Mouse (Mus musculus): ENCODE measurements around the gene Rhof. TPM values are rescaled to one million over a fixed set of nuclear protein-coding genes. Genes with fewer than 3 reads are reported as not detected.
"Not testable (repeated sequence)": the region's sequence is repeated elsewhere in the genome, so short reads cannot be mapped to it uniquely, and the experiment has no call there.

Gene Rhof
- total and polyA plus RNA-seq, 2 experiments from 2014 or later = 36.6 to 44.4 TPM

- H3K27ac ChIP-seq = no peak overlapping the region
- ATAC-seq (no peak), DNase-seq (ENCODE audit: low spot score) (no peak)
- 80% methylated on average over 3 of the region's 3 CpGs for WGBS
- no peak overlapping the region for H3K4me3 ChIP-seq (ENCODE audit: low read length)
- H3K9ac ChIP-seq (replicated peaks; ENCODE audit: low read length) = no peak overlapping the region
- H3K9me3 ChIP-seq (ENCODE audit: low read length) = no peaks in the 10 kb centered on the region
- H3K27me3 ChIP-seq (ENCODE audit: insufficient read depth, low read length) = no peaks in the 10 kb centered on the region
- H3K36me3 ChIP-seq (ENCODE audit: insufficient read depth, low read length) = no peaks in the 10 kb centered on the region
- H3K4me2 ChIP-seq (ENCODE audit: low read depth, low read length) = no peak overlapping the region
- H3K4me1 ChIP-seq (ENCODE audit: insufficient read depth, low read length) = no peaks in the 10 kb centered on the region
- TF ChIP-seq CTCF (IDR thresholded peaks at IDR 0.05; ENCODE audit: low read depth) = no peak
Observed at GRCm38 (mm10) chr5:123063141-123063540, 69.4 kb downstream of the Rhof start.

- WGBS = 75% methylated on average over 5 of the region's 6 CpGs
- not testable (repeated sequence) for H3K9ac ChIP-seq (replicated peaks; ENCODE audit: low read length); H3K4me3 ChIP-seq (ENCODE audit: low read length); ATAC-seq; H3K27me3 ChIP-seq (ENCODE audit: insufficient read depth, low read length); H3K27ac ChIP-seq; H3K4me1 ChIP-seq (ENCODE audit: insufficient read depth, low read length); DNase-seq (ENCODE audit: low spot score); H3K4me2 ChIP-seq (ENCODE audit: low read depth, low read length); H3K36me3 ChIP-seq (ENCODE audit: insufficient read depth, low read length); H3K9me3 ChIP-seq (ENCODE audit: low read length)
Observed at GRCm38 (mm10) chr5:123061402-123061749, 71.1 kb downstream of the Rhof start.

GRCm38 (mm10) chr5:123060706-123061401 is 71.6 kb downstream of the Rhof start:
- Histone ChIP-seq H3K4me1 (ENCODE audit: insufficient read depth, low read length) (no peaks in the 10 kb centered on the region), H3K9me3 (ENCODE audit: low read length) (no peaks in the 10 kb centered on the region), H3K4me2 (ENCODE audit: low read depth, low read length) (no peak overlapping the region), H3K27ac (no peak overlapping the region), H3K9ac (replicated peaks; ENCODE audit: low read length) (no peak overlapping the region), H3K27me3 (ENCODE audit: insufficient read depth, low read length) (no peaks in the 10 kb centered on the region), H3K36me3 (ENCODE audit: insufficient read depth, low read length) (no peaks in the 10 kb centered on the region), H3K4me3 (ENCODE audit: low read length) (no peak overlapping the region)
- ATAC-seq (no peak), DNase-seq (ENCODE audit: low spot score) (no peak)
- no peak for TF ChIP-seq CTCF (IDR thresholded peaks at IDR 0.05; ENCODE audit: low read depth)
- WGBS = 75% methylated on average over 9 of the region's 9 CpGs

- WGBS = 40% methylated on average over 14 of the region's 14 CpGs
- TF ChIP-seq CTCF (IDR thresholded peaks at IDR 0.05; ENCODE audit: low read depth) = peak; percentile 65
- DNase-seq (ENCODE audit: low spot score) (peak; percentile 58), ATAC-seq (no peak)
- Histone ChIP-seq H3K4me2 (ENCODE audit: low read depth, low read length) (no peak overlapping the region), H3K9me3 (ENCODE audit: low read length) (no peaks in the 10 kb centered on the region), H3K9ac (replicated peaks; ENCODE audit: low read length) (no peak overlapping the region), H3K27me3 (ENCODE audit: insufficient read depth, low read length) (no peaks in the 10 kb centered on the region), H3K27ac (no peak overlapping the region), H3K4me1 (ENCODE audit: insufficient read depth, low read length) (no peaks in the 10 kb centered on the region), H3K36me3 (ENCODE audit: insufficient read depth, low read length) (no peaks in the 10 kb centered on the region), H3K4me3 (ENCODE audit: low read length) (no peak overlapping the region)
Observed at GRCm38 (mm10) chr5:123059757-123060520, 72.6 kb downstream of the Rhof start.

GRCm38 (mm10) chr5:123058251-123059102 is 74.0 kb downstream of the Rhof start:
- Histone ChIP-seq H3K27ac (peak overlapping the region; percentile 62; the same call in 1 of the 2 replicates), H3K9me3 (ENCODE audit: low read length) (no peaks in the 10 kb centered on the region), H3K4me2 (ENCODE audit: low read depth, low read length) (peak overlapping the region; percentile 55), H3K36me3 (ENCODE audit: insufficient read depth, low read length) (no peaks in the 10 kb centered on the region), H3K4me1 (ENCODE audit: insufficient read depth, low read length) (no peaks in the 10 kb centered on the region), H3K4me3 (ENCODE audit: low read length) (peak overlapping the region; percentile 36), H3K9ac (replicated peaks; ENCODE audit: low read length) (peak overlapping the region; percentile 40), H3K27me3 (ENCODE audit: insufficient read depth, low read length) (no peaks in the 10 kb centered on the region)
- TF ChIP-seq CTCF (IDR thresholded peaks at IDR 0.05; ENCODE audit: low read depth) = no peak
- ATAC-seq = no peak
- 45% methylated on average over 16 of the region's 16 CpGs for WGBS
- no peak for DNase-seq (ENCODE audit: low spot score)

GRCm38 (mm10) chr5:123057366-123058250 is 74.9 kb downstream of the Rhof start:
- DNase-seq (ENCODE audit: low spot score) (peak; percentile 100), ATAC-seq (peak; percentile 98)
- Histone ChIP-seq H3K27me3 (ENCODE audit: insufficient read depth, low read length) (no peaks in the 10 kb centered on the region), H3K9me3 (ENCODE audit: low read length) (no peaks in the 10 kb centered on the region), H3K27ac (peak overlapping the region; percentile 62; the same call in 1 of the 2 replicates), H3K4me2 (ENCODE audit: low read depth, low read length) (peak overlapping the region; percentile 55), H3K36me3 (ENCODE audit: insufficient read depth, low read length) (no peaks in the 10 kb centered on the region), H3K4me1 (ENCODE audit: insufficient read depth, low read length) (no peaks in the 10 kb centered on the region), H3K9ac (replicated peaks; ENCODE audit: low read length) (peak overlapping the region; percentile 40; the same call in 1 of the 2 replicates), H3K4me3 (ENCODE audit: low read length) (peak overlapping the region; percentile 36)
- 8% methylated on average over 48 of the region's 48 CpGs for WGBS
- TF ChIP-seq CTCF (IDR thresholded peaks at IDR 0.05; ENCODE audit: low read depth) = peak; percentile 67

Other genes starting within 250 kb of the Rhof start
- gene Kdm2b, start 142.9 kb downstream of the Rhof start, total RNA-seq (2014; rRNA removed) = 75.7 and 87.3 TPM in 2 replicates
- 59.7 and 60.9 TPM in 2 replicates for gene Kdm2b, start 142.9 kb downstream of the Rhof start, polyA plus RNA-seq (2015; fragmentation: Nextera tagmentation; extraction: Ambion mirVana)
- 20.9 and 27.2 TPM in 2 replicates for gene Orai1, start 117.6 kb downstream of the Rhof start, total RNA-seq (2014; rRNA removed)
- gene Orai1, start 117.6 kb downstream of the Rhof start, polyA plus RNA-seq (2015; fragmentation: Nextera tagmentation; extraction: Ambion mirVana) = 16.8 and 18.3 TPM in 2 replicates
- not detected in 2 replicates for gene Morn3, start 85.7 kb downstream of the Rhof start, total RNA-seq (2014; rRNA removed)
- gene Morn3, start 85.7 kb downstream of the Rhof start, polyA plus RNA-seq (2015; fragmentation: Nextera tagmentation; extraction: Ambion mirVana) = 0.64 and 0.87 TPM in 2 replicates
- gene Tmem120b, start 64.3 kb downstream of the Rhof start, total RNA-seq (2014; rRNA removed) = 15.3 and 29.3 TPM in 2 replicates
- 17.7 and 19.6 TPM in 2 replicates for gene Tmem120b, start 64.3 kb downstream of the Rhof start, polyA plus RNA-seq (2015; fragmentation: Nextera tagmentation; extraction: Ambion mirVana)
- gene Setd1b, start 9.5 kb upstream of the Rhof start, total RNA-seq (2014; rRNA removed) = 4.8 TPM in 2 replicates
- 7.1 and 7.2 TPM in 2 replicates for gene Setd1b, start 9.5 kb upstream of the Rhof start, polyA plus RNA-seq (2015; fragmentation: Nextera tagmentation; extraction: Ambion mirVana)
- 28.5 and 30.8 TPM in 2 replicates for gene Psmd9, start 36.7 kb upstream of the Rhof start, total RNA-seq (2014; rRNA removed)
- 86.1 and 87.2 TPM in 2 replicates for gene Psmd9, start 36.7 kb upstream of the Rhof start, polyA plus RNA-seq (2015; fragmentation: Nextera tagmentation; extraction: Ambion mirVana)
- not detected in 2 replicates for gene Hpd, start 50.0 kb upstream of the Rhof start, total RNA-seq (2014; rRNA removed)
- not detected in 2 replicates for gene Hpd, start 50.0 kb upstream of the Rhof start, polyA plus RNA-seq (2015; fragmentation: Nextera tagmentation; extraction: Ambion mirVana)
- 2.4 and 2.8 TPM in 2 replicates for gene Wdr66, start 119.4 kb upstream of the Rhof start, total RNA-seq (2014; rRNA removed)
- gene Wdr66, start 119.4 kb upstream of the Rhof start, polyA plus RNA-seq (2015; fragmentation: Nextera tagmentation; extraction: Ambion mirVana) = 0.69 and 1.4 TPM in 2 replicates
- 42.4 and 42.6 TPM in 2 replicates for gene Bcl7a, start 211.1 kb upstream of the Rhof start, total RNA-seq (2014; rRNA removed)
- 25.1 and 25.6 TPM in 2 replicates for gene Bcl7a, start 211.1 kb upstream of the Rhof start, polyA plus RNA-seq (2015; fragmentation: Nextera tagmentation; extraction: Ambion mirVana)